Mouse (Mus musculus): ENCODE measurements around the gene Lyl1. TPM values are rescaled to one million over a fixed set of nuclear protein-coding genes. Genes with fewer than 3 reads are reported as not detected.

Lyl1 gene
- polyA plus RNA-seq, 1 experiment from 2014 or later = 7.9 TPM

- no peak for ATAC-seq (ENCODE audit: low FRiP score, low TSS enrichment)
- H3K9me3 ChIP-seq (ENCODE audit: low read length) = no peaks in the 10 kb centered on the region
- no peak overlapping the region for H3K27ac ChIP-seq (ENCODE audit: low read length)
- H3K4me3 ChIP-seq (ENCODE audit: low read length) = no peak overlapping the region
- H3K4me2 ChIP-seq (replicated peaks; ENCODE audit: low read depth, low read length) = no peak overlapping the region
- H3K9ac ChIP-seq (replicated peaks; ENCODE audit: low read length) = no peak overlapping the region
- H3K4me1 ChIP-seq (ENCODE audit: insufficient read depth, low read length) = peaks cover 32% of the 10 kb centered on the region
- 89% methylated on average over 11 of the region's 11 CpGs for WGBS
- 0 out of 2 replicates have a peak, but pooled peaks cover 4% of the 10 kb centered on the region for H3K36me3 ChIP-seq (ENCODE audit: insufficient read depth, low read length)
- H3K27me3 ChIP-seq (ENCODE audit: insufficient read depth, low read length) = peaks cover 33% of the 10 kb centered on the region
Measured at GRCm38 (mm10) chr8:84716790-84717189, 15.5 kb downstream of the Lyl1 start.

DNA sequence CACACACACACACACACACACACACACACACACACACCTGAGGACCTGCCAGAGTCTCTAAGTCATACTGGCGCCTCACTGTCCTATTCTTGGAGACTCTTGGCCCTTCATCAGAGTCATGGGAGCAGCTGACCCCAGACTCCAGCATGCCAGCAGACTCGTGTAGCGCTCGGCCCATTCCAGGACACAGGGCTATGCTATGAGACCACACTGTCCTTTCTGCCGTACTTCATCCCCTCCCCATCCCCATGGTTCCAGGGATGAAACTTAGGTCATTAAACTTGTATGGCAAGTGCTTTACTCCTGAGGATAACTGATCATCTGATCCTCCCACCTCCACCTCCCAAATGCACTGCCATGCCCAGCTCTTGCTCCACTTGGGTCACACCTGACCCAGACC is 17.2 kb downstream of the Lyl1 start:
- H3K9ac ChIP-seq (replicated peaks; ENCODE audit: low read length) = no peak overlapping the region
- WGBS = 70% methylated on average over 5 of the region's 5 CpGs
- H3K27me3 ChIP-seq (ENCODE audit: insufficient read depth, low read length) = peaks cover 33% of the 10 kb centered on the region
- no peak overlapping the region for H3K4me3 ChIP-seq (ENCODE audit: low read length)
- H3K36me3 ChIP-seq (ENCODE audit: insufficient read depth, low read length) = 0 out of 2 replicates have a peak, but pooled peaks cover 4% of the 10 kb centered on the region
- H3K27ac ChIP-seq (ENCODE audit: low read length) = no peak overlapping the region
- peaks cover 33% of the 10 kb centered on the region for H3K4me1 ChIP-seq (ENCODE audit: insufficient read depth, low read length)
- no peak overlapping the region for H3K4me2 ChIP-seq (replicated peaks; ENCODE audit: low read depth, low read length)
- no peaks in the 10 kb centered on the region for H3K9me3 ChIP-seq (ENCODE audit: low read length)
- no peak for ATAC-seq (ENCODE audit: low FRiP score, low TSS enrichment)

- peaks cover 31% of the 10 kb centered on the region for H3K27me3 ChIP-seq (ENCODE audit: insufficient read depth, low read length)
- no peak overlapping the region for H3K4me3 ChIP-seq (ENCODE audit: low read length)
- H3K4me2 ChIP-seq (replicated peaks; ENCODE audit: low read depth, low read length) = no peak overlapping the region
- no peak overlapping the region for H3K27ac ChIP-seq (ENCODE audit: low read length)
- H3K9ac ChIP-seq (replicated peaks; ENCODE audit: low read length) = no peak overlapping the region
- WGBS = 68% methylated on average over 5 of the region's 5 CpGs
- ATAC-seq (ENCODE audit: low FRiP score, low TSS enrichment) = no peak
- H3K9me3 ChIP-seq (ENCODE audit: low read length) = no peaks in the 10 kb centered on the region
- 0 out of 2 replicates have a peak, but pooled peaks cover 4% of the 10 kb centered on the region for H3K36me3 ChIP-seq (ENCODE audit: insufficient read depth, low read length)
- peaks cover 33% of the 10 kb centered on the region for H3K4me1 ChIP-seq (ENCODE audit: insufficient read depth, low read length)
Measured at GRCm38 (mm10) chr8:84718959-84719690, 17.9 kb downstream of the Lyl1 start.

DNA sequence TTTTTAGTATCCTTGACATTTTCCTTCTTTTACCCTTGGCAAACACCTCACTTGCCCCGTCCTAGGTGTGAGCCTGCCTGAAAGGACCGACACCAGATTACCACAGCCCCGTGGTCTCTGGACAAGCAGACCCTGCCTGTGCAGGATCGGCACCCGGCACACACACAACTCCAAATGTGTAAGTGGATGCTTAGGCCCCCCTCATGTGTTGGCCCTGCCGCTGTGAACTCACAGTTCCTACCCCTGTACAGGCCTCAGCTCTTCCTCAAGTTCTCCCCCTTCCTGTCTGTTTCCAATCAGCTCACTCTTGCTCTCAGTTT is 21.2 kb downstream of the Lyl1 start:
- H3K9ac ChIP-seq (replicated peaks; ENCODE audit: low read length) = 0 out of 2 replicates have a peak overlapping the region, but pooled peaks have one; percentile 49
- H3K4me3 ChIP-seq (ENCODE audit: low read length) = no peak overlapping the region
- peak overlapping the region; percentile 95 for H3K27ac ChIP-seq (ENCODE audit: low read length)
- H3K27me3 ChIP-seq (ENCODE audit: insufficient read depth, low read length) = peaks cover 7% of the 10 kb centered on the region
- no peak overlapping the region for H3K4me2 ChIP-seq (replicated peaks; ENCODE audit: low read depth, low read length)
- no peak; the same call in 1 of the 2 replicates for ATAC-seq (ENCODE audit: low FRiP score, low TSS enrichment)
- H3K4me1 ChIP-seq (ENCODE audit: insufficient read depth, low read length) = peaks cover 45% of the 10 kb centered on the region
- H3K9me3 ChIP-seq (ENCODE audit: low read length) = no peaks in the 10 kb centered on the region
- peaks cover 4% of the 10 kb centered on the region; the same call in 1 of the 2 replicates for H3K36me3 ChIP-seq (ENCODE audit: insufficient read depth, low read length)
- 71% methylated on average over 6 of the region's 6 CpGs for WGBS

DNA sequence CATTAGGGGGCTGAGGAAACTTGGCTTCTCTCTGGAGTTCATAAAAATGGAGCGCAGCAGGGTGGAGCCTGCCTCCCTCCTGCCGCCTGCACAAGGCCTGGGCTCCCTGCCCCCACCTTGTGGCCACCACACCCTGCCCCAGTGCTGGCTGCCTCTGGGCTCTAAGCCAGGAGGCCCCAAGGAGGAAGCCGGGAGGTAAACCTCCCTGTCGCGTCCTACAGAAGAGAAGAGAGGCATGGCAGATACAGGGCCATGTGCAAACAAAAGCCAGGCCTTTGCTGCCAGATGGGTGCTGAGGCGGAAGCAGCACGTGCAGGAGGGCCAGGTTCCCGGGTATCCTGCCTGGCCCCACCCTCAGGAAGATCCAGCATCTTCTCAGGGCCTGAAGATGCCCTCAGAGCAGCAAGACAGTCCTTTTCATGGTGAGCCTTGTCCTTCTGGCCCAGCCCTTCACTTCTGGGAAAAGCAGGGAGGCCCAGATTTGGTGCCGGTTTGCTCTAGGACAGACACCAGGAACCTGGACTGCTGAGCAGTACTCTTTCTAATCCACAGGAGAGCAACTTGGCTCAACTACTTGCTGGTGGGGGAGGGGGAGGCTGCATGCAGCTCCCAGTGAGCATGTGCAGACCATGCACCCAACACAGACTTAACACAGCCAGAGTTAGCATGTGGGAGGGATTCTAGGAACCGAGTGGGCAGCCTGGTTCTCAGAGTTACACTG is 21.8 kb downstream of the Lyl1 start, which contains the start of gene G430095P16Rik:
G430095P16Rik (plus strand) TSS at position 158 of the 721 bp plus-strand sequence.
- ATAC-seq (ENCODE audit: low FRiP score, low TSS enrichment) = peak; percentile 85
- Histone ChIP-seq H3K4me1 (ENCODE audit: insufficient read depth, low read length) (peaks cover 45% of the 10 kb centered on the region), H3K4me3 (ENCODE audit: low read length) (peak within 1 kb of the TSS; percentile 14), H3K27me3 (ENCODE audit: insufficient read depth, low read length) (peaks cover 4% of the 10 kb centered on the region; the same call in 1 of the 2 replicates), H3K27ac (ENCODE audit: low read length) (peak within 1 kb of the TSS; percentile 95), H3K9ac (replicated peaks; ENCODE audit: low read length) (peak within 1 kb of the TSS; percentile 49), H3K4me2 (replicated peaks; ENCODE audit: low read depth, low read length) (peak within 1 kb of the TSS; percentile 30), H3K36me3 (ENCODE audit: insufficient read depth, low read length) (peaks cover 4% of the 10 kb centered on the region; the same call in 1 of the 2 replicates), H3K9me3 (ENCODE audit: low read length) (no peaks in the 10 kb centered on the region)
- WGBS = 22% methylated on average over 10 of the region's 10 CpGs

- Histone ChIP-seq H3K9me3 (ENCODE audit: low read length) (no peaks in the 10 kb centered on the region), H3K27ac (ENCODE audit: low read length) (peak overlapping the region; percentile 95), H3K9ac (replicated peaks; ENCODE audit: low read length) (peak overlapping the region; percentile 49), H3K36me3 (ENCODE audit: insufficient read depth, low read length) (peaks cover 4% of the 10 kb centered on the region; the same call in 1 of the 2 replicates), H3K4me3 (ENCODE audit: low read length) (peak overlapping the region; percentile 14), H3K4me1 (ENCODE audit: insufficient read depth, low read length) (peaks cover 45% of the 10 kb centered on the region), H3K4me2 (replicated peaks; ENCODE audit: low read depth, low read length) (peak overlapping the region; percentile 30), H3K27me3 (ENCODE audit: insufficient read depth, low read length) (peaks cover 4% of the 10 kb centered on the region; the same call in 1 of the 2 replicates)
- 25% methylated on average over 7 of the region's 7 CpGs for WGBS
- ATAC-seq (ENCODE audit: low FRiP score, low TSS enrichment) = no peak
Measured at GRCm38 (mm10) chr8:84723571-84723900, 22.3 kb downstream of the Lyl1 start.

DNA sequence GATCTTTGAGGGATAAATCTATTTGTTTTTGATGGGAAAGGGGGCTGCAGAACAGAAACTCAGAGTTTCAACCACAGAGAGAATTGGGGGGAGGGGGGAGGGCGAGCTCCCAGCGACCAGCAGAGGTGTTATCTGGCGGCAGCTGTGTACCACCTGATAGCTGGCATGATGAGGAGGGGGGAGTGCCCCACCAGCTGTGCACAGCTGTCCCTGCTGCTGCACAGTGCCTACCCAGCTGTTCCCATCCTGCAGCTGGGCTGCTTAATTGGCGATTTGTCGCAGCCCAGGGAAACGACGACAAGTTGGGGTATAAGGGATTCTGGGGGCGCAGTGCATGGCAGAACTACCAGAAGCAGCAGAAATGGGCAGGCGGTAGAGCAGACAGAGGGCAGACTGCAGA is 23.4 kb downstream of the Lyl1 start:
- Histone ChIP-seq H3K4me2 (replicated peaks; ENCODE audit: low read depth, low read length) (no peak overlapping the region), H3K4me3 (ENCODE audit: low read length) (no peak overlapping the region), H3K27me3 (ENCODE audit: insufficient read depth, low read length) (no peaks in the 10 kb centered on the region), H3K4me1 (ENCODE audit: insufficient read depth, low read length) (peaks cover 45% of the 10 kb centered on the region), H3K9me3 (ENCODE audit: low read length) (no peaks in the 10 kb centered on the region), H3K9ac (replicated peaks; ENCODE audit: low read length) (no peak overlapping the region), H3K36me3 (ENCODE audit: insufficient read depth, low read length) (peaks cover 4% of the 10 kb centered on the region; the same call in 1 of the 2 replicates), H3K27ac (ENCODE audit: low read length) (no peak overlapping the region)
- 57% methylated on average over 9 of the region's 9 CpGs for WGBS
- no peak for ATAC-seq (ENCODE audit: low FRiP score, low TSS enrichment)

GRCm38 (mm10) chr8:84725246-84725940 is 24.1 kb downstream of the Lyl1 start:
- peak overlapping the region; percentile 37 for H3K9ac ChIP-seq (replicated peaks; ENCODE audit: low read length)
- 56% methylated on average over 10 of the region's 10 CpGs for WGBS
- H3K27ac ChIP-seq (ENCODE audit: low read length) = peak overlapping the region; percentile 55
- H3K36me3 ChIP-seq (ENCODE audit: insufficient read depth, low read length) = peaks cover 4% of the 10 kb centered on the region; the same call in 1 of the 2 replicates
- no peaks in the 10 kb centered on the region for H3K27me3 ChIP-seq (ENCODE audit: insufficient read depth, low read length)
- no peak overlapping the region for H3K4me2 ChIP-seq (replicated peaks; ENCODE audit: low read depth, low read length)
- H3K4me3 ChIP-seq (ENCODE audit: low read length) = no peak overlapping the region
- no peak for ATAC-seq (ENCODE audit: low FRiP score, low TSS enrichment)
- peaks cover 47% of the 10 kb centered on the region for H3K4me1 ChIP-seq (ENCODE audit: insufficient read depth, low read length)
- H3K9me3 ChIP-seq (ENCODE audit: low read length) = no peaks in the 10 kb centered on the region

DNA sequence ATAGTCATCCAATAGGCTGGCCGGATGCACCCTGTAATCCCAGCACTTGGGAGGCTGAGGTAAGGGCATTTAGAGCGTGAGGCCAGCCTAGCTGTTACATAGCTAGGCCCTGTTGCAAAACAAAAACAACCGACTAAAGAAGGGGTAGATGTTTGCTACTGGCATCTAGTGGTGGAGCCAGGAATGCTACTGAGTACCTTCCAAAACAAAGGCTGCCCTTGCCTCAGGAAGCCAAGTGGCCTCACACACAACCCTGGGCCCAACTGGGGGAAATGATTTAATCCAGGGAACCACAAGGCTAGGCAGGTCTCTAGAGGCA is 24.6 kb downstream of the Lyl1 start:
- H3K4me3 ChIP-seq (ENCODE audit: low read length) = no peak overlapping the region
- no peak for ATAC-seq (ENCODE audit: low FRiP score, low TSS enrichment)
- H3K4me2 ChIP-seq (replicated peaks; ENCODE audit: low read depth, low read length) = no peak overlapping the region
- WGBS = 18% methylated on average over 3 of the region's 3 CpGs
- H3K36me3 ChIP-seq (ENCODE audit: insufficient read depth, low read length) = peaks cover 4% of the 10 kb centered on the region; the same call in 1 of the 2 replicates
- peak overlapping the region; percentile 37 for H3K9ac ChIP-seq (replicated peaks; ENCODE audit: low read length)
- H3K9me3 ChIP-seq (ENCODE audit: low read length) = no peaks in the 10 kb centered on the region
- H3K27ac ChIP-seq (ENCODE audit: low read length) = peak overlapping the region; percentile 55
- H3K4me1 ChIP-seq (ENCODE audit: insufficient read depth, low read length) = peaks cover 52% of the 10 kb centered on the region
- no peaks in the 10 kb centered on the region for H3K27me3 ChIP-seq (ENCODE audit: insufficient read depth, low read length)
